Mouse (Mus musculus): Measurements from ENCODE around the gene Dynlt1c. TPM values are rescaled to one million over a fixed set of nuclear protein-coding genes. Genes with fewer than 3 reads are reported as not detected.
"Not testable (repeated sequence)": the region's sequence is repeated elsewhere in the genome, so short reads cannot be mapped to it uniquely, and the experiment has no call there.

Dynlt1c gene
- polyA plus RNA-seq, 2 experiments, result 29.3 to 50.2 TPM

DNA sequence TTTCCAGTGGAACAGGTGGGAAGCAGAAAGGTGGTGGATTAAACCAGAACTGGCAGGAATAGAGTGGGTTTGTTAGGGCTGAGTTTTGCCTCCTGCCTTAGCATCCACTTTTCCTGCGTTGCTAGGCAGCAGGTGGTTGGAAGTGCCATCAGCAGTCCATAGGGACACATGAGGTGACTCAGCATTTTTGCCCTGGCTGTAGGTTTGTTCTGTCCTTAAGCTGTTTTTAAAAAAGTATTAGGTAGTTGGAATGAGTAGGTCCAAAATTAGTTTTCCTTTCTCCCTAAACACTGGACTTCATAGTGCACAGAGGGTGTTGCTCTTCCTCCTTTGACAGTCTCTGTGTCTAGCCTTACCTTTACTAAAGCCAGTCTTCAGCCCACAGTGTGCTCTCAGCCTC lies 3.9 kb downstream of the Dynlt1c start:
- not testable (repeated sequence) for H3K4me3 ChIP-seq (replicated peaks; ENCODE audit: low read length); H3K9me3 ChIP-seq (ENCODE audit: control insufficient read depth, low read length); ATAC-seq (ENCODE audit: low FRiP score, low read depth)

GRCm38 (mm10) chr17:6613524-6613923 lies 12.1 kb downstream of the Dynlt1c start:
- not testable (repeated sequence) for H3K27me3 ChIP-seq (ENCODE audit: control insufficient read depth, insufficient read depth, low read length); H3K4me1 ChIP-seq (ENCODE audit: control insufficient read depth, insufficient read depth, low read length); DNase-seq (ENCODE audit: low spot score); H3K9ac ChIP-seq (ENCODE audit: low read depth, low read length, severe bottlenecking); H3K36me3 ChIP-seq (ENCODE audit: control insufficient read depth, insufficient read depth, low read length); H3K4me3 ChIP-seq (replicated peaks; ENCODE audit: low read length); H3K4me2 ChIP-seq (replicated peaks; ENCODE audit: low read depth, low read length, severe bottlenecking); H3K9me3 ChIP-seq (ENCODE audit: control insufficient read depth, low read length); H3K27ac ChIP-seq (replicated peaks; ENCODE audit: low read depth, low read length); ATAC-seq (ENCODE audit: low FRiP score, low read depth)
- WGBS, result 75% methylated on average over 11 of the region's 14 CpGs

More for the DNA sequence above, 3.9 kb downstream of the Dynlt1c start:
- not testable (repeated sequence) for H3K4me2 ChIP-seq (replicated peaks; ENCODE audit: low read depth, low read length, severe bottlenecking); H3K9ac ChIP-seq (ENCODE audit: low read depth, low read length, severe bottlenecking); DNase-seq (ENCODE audit: low spot score); H3K4me1 ChIP-seq (ENCODE audit: control insufficient read depth, insufficient read depth, low read length); H3K27ac ChIP-seq (replicated peaks; ENCODE audit: low read depth, low read length); H3K36me3 ChIP-seq (ENCODE audit: control insufficient read depth, insufficient read depth, low read length); H3K27me3 ChIP-seq (ENCODE audit: control insufficient read depth, insufficient read depth, low read length)
- 79% methylated on average over 1 of the region's 1 CpGs for WGBS

DNA sequence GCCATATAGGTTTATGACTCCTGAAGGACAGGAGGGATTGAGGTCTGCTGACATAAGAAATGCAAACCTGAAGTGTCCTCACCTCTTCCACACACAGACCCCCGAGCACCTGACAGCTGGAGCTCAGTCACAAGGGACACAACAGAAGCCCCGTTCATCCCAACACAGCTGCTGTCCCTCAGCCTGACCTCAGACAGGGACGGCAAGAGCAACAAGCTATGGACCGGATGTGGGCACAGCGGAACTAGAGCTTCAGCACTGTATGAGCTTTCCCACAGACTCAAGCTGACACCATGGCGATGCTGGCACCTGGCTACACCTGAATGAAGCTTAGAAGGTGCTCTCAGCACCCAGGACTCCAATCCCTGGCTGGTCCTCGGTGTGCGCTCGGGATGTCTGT lies 12.8 kb downstream of the Dynlt1c start:
- not testable (repeated sequence) for H3K4me1 ChIP-seq (ENCODE audit: control insufficient read depth, insufficient read depth, low read length); H3K4me3 ChIP-seq (replicated peaks; ENCODE audit: low read length); H3K9me3 ChIP-seq (ENCODE audit: control insufficient read depth, low read length); H3K27ac ChIP-seq (replicated peaks; ENCODE audit: low read depth, low read length); ATAC-seq (ENCODE audit: low FRiP score, low read depth); DNase-seq (ENCODE audit: low spot score); H3K27me3 ChIP-seq (ENCODE audit: control insufficient read depth, insufficient read depth, low read length); H3K4me2 ChIP-seq (replicated peaks; ENCODE audit: low read depth, low read length, severe bottlenecking); H3K36me3 ChIP-seq (ENCODE audit: control insufficient read depth, insufficient read depth, low read length); H3K9ac ChIP-seq (ENCODE audit: low read depth, low read length, severe bottlenecking)
- 81% methylated on average over 4 of the region's 9 CpGs for WGBS

DNA sequence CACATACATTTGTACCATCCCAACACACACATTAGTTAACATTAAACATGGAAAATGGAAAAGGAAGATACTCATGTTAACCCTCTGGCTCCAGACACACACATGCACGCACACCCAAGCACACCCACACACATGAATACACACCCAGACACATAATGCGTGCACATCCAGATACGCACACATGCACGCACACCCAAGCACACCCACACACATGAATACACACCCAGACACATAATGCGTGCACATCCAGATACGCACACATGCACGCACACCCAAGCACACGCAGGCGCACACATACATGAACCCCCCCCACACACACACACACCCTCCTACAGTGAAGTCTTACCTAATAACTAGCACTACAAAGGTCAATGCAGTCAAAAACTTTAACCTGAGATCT lies 15.3 kb downstream of the Dynlt1c start:
- not testable (repeated sequence) for H3K4me2 ChIP-seq (replicated peaks; ENCODE audit: low read depth, low read length, severe bottlenecking); DNase-seq (ENCODE audit: low spot score); H3K9ac ChIP-seq (ENCODE audit: low read depth, low read length, severe bottlenecking); H3K4me3 ChIP-seq (replicated peaks; ENCODE audit: low read length); H3K4me1 ChIP-seq (ENCODE audit: control insufficient read depth, insufficient read depth, low read length); H3K36me3 ChIP-seq (ENCODE audit: control insufficient read depth, insufficient read depth, low read length); H3K27ac ChIP-seq (replicated peaks; ENCODE audit: low read depth, low read length); ATAC-seq (ENCODE audit: low FRiP score, low read depth); H3K9me3 ChIP-seq (ENCODE audit: control insufficient read depth, low read length); H3K27me3 ChIP-seq (ENCODE audit: control insufficient read depth, insufficient read depth, low read length)
- 97% methylated on average over 9 of the region's 9 CpGs for WGBS

DNA sequence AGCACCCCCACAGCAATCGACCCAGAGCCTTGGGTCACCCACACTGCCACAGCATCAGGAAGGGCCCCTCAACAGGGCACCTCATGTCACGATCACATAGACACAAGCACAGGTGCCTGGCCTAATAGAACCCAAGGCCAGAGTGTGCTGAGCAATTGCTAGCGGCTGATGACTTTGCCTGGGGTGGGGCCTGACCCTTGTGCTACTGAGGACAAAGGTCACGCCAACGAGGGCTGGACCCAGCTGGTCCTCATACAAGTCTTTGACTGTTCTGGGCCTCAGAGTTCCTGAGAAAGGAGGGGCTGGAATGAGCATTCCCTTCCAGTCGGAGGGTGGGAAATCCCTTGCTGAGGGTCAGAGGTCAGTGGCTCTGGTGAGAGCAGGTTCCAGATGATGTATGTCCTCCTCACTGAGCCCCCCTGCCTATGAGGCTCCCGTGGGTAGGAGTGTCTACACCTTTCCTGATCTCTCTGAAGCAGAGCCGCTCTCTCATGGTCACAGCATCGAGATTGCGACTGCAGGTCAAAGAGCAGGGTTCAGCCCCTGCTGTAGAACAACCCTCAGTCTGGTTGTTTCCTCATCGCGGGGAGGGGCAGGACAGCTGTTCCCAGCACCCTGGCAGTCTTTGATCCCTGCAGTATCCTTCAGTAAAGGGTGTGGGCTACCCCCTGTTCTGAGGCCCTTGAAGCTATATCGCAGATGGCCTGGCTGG lies 16.4 kb downstream of the Dynlt1c start:
- H3K36me3 ChIP-seq (ENCODE audit: control insufficient read depth, insufficient read depth, low read length); H3K4me3 ChIP-seq (replicated peaks; ENCODE audit: low read length); H3K27ac ChIP-seq (replicated peaks; ENCODE audit: low read depth, low read length); ATAC-seq (ENCODE audit: low FRiP score, low read depth); H3K4me1 ChIP-seq (ENCODE audit: control insufficient read depth, insufficient read depth, low read length); H3K4me2 ChIP-seq (replicated peaks; ENCODE audit: low read depth, low read length, severe bottlenecking); H3K27me3 ChIP-seq (ENCODE audit: control insufficient read depth, insufficient read depth, low read length); DNase-seq (ENCODE audit: low spot score); H3K9ac ChIP-seq (ENCODE audit: low read depth, low read length, severe bottlenecking); H3K9me3 ChIP-seq (ENCODE audit: control insufficient read depth, low read length): not testable (repeated sequence)
- 41% methylated on average over 5 of the region's 13 CpGs for WGBS

- H3K4me2 ChIP-seq (replicated peaks; ENCODE audit: low read depth, low read length, severe bottlenecking); H3K27ac ChIP-seq (replicated peaks; ENCODE audit: low read depth, low read length); H3K9ac ChIP-seq (ENCODE audit: low read depth, low read length, severe bottlenecking); DNase-seq (ENCODE audit: low spot score); ATAC-seq (ENCODE audit: low FRiP score, low read depth); H3K4me3 ChIP-seq (replicated peaks; ENCODE audit: low read length); H3K36me3 ChIP-seq (ENCODE audit: control insufficient read depth, insufficient read depth, low read length); H3K27me3 ChIP-seq (ENCODE audit: control insufficient read depth, insufficient read depth, low read length); H3K9me3 ChIP-seq (ENCODE audit: control insufficient read depth, low read length); H3K4me1 ChIP-seq (ENCODE audit: control insufficient read depth, insufficient read depth, low read length): not testable (repeated sequence)
- WGBS, result 88% methylated on average over 5 of the region's 5 CpGs
These were observed 17.8 kb downstream of the Dynlt1c start for GRCm38 (mm10) chr17:6619271-6619670.

DNA sequence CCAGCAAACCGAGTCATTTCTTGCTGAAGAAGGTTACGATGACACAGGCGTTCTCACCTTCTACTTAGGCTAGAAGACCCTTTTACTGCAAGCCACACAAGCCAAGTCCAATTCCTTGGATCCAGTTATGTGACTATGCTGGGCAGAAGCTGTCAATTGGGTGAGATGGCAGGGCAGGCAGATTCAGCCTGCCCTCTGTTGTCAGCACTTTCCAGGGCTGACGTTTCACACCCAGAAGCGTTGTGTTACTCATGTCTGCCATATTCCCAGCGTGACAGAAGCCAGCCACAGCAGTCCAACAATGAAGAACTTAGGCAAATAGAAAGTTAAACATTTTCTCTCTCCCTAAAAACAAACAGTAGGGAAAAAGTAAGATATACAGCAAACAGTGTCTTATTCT lies 18.6 kb downstream of the Dynlt1c start:
- H3K4me3 ChIP-seq (replicated peaks; ENCODE audit: low read length); H3K27ac ChIP-seq (replicated peaks; ENCODE audit: low read depth, low read length); H3K36me3 ChIP-seq (ENCODE audit: control insufficient read depth, insufficient read depth, low read length); ATAC-seq (ENCODE audit: low FRiP score, low read depth); H3K4me1 ChIP-seq (ENCODE audit: control insufficient read depth, insufficient read depth, low read length); H3K9ac ChIP-seq (ENCODE audit: low read depth, low read length, severe bottlenecking); H3K9me3 ChIP-seq (ENCODE audit: control insufficient read depth, low read length); H3K27me3 ChIP-seq (ENCODE audit: control insufficient read depth, insufficient read depth, low read length); H3K4me2 ChIP-seq (replicated peaks; ENCODE audit: low read depth, low read length, severe bottlenecking); DNase-seq (ENCODE audit: low spot score): not testable (repeated sequence)
- 72% methylated on average over 5 of the region's 6 CpGs for WGBS

DNA sequence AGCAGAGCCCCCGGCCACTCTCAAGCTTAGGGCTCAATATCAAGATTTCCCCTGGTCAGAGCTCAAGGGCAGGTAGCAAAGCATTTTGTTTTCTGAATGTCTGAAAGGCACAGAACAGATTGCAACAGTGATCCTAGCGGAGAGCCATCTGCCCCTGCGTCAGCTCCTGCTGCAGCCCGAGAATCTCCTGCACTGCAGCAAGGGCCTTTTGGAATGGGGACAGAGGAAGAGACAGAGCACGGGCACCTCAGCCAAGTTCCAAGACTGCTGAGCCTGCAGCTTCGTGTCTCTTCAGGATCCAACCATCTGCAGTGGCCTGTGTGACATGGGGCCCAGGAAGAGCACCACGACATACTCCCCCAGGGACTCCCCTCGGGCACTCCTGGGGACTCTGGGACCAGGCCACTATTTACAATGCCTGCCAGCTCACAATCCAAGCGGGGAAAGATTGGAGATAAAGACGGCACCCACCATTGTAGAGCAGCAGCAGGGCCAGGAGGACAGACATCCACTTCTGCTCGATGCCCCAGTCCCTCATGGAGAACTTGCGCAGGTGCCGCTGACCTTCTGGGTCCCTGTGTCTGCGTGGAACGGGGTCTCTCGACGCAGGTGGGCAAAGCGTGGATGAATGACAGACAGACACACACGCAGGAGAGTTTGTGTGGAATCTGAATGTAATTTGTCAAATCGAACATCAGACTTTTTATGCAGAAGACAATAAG lies 19.4 kb downstream of the Dynlt1c start:
- H3K4me1 ChIP-seq (ENCODE audit: control insufficient read depth, insufficient read depth, low read length); H3K36me3 ChIP-seq (ENCODE audit: control insufficient read depth, insufficient read depth, low read length); H3K9ac ChIP-seq (ENCODE audit: low read depth, low read length, severe bottlenecking); ATAC-seq (ENCODE audit: low FRiP score, low read depth); H3K27me3 ChIP-seq (ENCODE audit: control insufficient read depth, insufficient read depth, low read length); H3K9me3 ChIP-seq (ENCODE audit: control insufficient read depth, low read length); H3K27ac ChIP-seq (replicated peaks; ENCODE audit: low read depth, low read length); H3K4me3 ChIP-seq (replicated peaks; ENCODE audit: low read length); H3K4me2 ChIP-seq (replicated peaks; ENCODE audit: low read depth, low read length, severe bottlenecking); DNase-seq (ENCODE audit: low spot score): not testable (repeated sequence)
- 79% methylated on average over 17 of the region's 20 CpGs for WGBS
